Mouse (Mus musculus): ENCODE results near the gene Arsb. TPM values are rescaled to one million over a fixed set of nuclear protein-coding genes. Genes with fewer than 3 reads are reported as not detected.

Gene Arsb
- polyA plus RNA-seq, 1 experiment from 2014 or later, result 7.6 TPM

DNA sequence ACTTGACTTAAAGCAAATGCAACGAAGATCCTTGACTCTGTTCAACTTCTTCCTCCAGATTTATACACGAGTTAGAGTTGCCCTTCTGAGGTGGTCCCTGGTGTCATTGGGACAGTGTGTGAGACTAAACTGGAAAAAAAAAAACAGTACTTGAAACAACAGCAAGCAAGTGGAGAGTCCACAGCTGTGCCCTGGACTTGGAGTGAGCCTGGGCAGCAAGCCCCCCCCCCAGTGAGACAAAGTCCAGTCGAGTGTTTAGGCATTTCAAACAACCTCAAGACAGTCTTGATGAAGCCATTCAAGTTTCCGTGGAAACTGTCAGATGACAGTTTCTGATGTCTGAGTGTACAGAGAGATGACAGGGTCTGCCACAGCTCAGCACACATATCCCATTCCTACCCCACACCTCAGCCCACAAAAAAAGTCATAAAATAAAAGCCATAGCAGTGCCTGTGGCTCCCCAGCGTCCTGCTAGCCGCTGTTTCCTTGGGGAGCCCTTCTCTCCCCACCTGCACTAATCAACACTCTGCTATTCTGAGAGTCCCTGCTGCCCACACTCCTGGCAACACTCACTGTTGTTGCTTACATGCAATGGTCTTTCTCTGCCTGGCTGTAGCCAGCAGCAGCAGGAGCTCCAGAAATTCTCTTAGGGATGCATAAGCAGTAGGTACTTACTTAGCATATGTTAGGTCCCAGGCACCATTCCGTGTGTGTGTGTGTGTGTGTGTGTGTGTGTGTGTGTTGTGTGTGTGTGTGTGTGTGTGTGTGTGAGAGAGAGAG is 159.3 kb downstream of the Arsb start:
- Histone ChIP-seq H3K36me3 (no peaks in the 10 kb centered on the region), H3K4me3 (no peak overlapping the region), H3K27ac (ENCODE audit: poor library complexity, severe bottlenecking) (peak overlapping the region; percentile 24; the same call in 1 of the 2 replicates), H3K9me3 (replicated peaks) (no peaks in the 10 kb centered on the region), H3K27me3 (replicated peaks) (no peaks in the 10 kb centered on the region), H3K4me1 (replicated peaks) (peaks cover 33% of the 10 kb centered on the region), H3K9ac (no peak overlapping the region), H3K4me2 (no peak overlapping the region)
- WGBS, result 35% methylated on average over 7 of the region's 7 CpGs
- no peak for ATAC-seq (ENCODE audit: insufficient number of reproducible peaks, low FRiP score)

DNA sequence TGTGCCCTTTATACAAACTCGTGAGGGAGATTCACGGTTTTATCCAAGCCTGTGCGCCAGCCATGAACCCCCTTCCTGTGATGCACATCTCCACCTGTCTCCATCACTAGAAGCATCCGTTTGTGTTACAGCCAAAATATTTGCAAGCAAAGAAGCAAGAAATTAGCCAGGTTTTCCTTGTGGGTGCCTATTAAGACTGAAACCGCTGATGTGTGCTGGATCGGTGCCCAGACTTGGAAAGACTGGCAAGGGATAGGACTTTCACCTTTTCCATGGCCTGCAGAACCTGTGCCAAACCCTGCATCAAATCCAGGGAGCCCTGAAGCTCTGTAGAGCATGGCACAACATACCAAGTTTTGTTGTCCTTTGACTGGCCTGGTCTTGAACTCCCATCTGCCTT is 165.0 kb downstream of the Arsb start:
- Histone ChIP-seq H3K27ac (ENCODE audit: poor library complexity, severe bottlenecking) (no peak overlapping the region), H3K4me2 (no peak overlapping the region), H3K9me3 (replicated peaks) (no peaks in the 10 kb centered on the region), H3K9ac (no peak overlapping the region), H3K4me1 (replicated peaks) (peaks cover 25% of the 10 kb centered on the region), H3K4me3 (no peak overlapping the region), H3K36me3 (no peaks in the 10 kb centered on the region), H3K27me3 (replicated peaks) (no peaks in the 10 kb centered on the region)
- no peak for ATAC-seq (ENCODE audit: insufficient number of reproducible peaks, low FRiP score)
- 77% methylated on average over 6 of the region's 6 CpGs for WGBS

DNA sequence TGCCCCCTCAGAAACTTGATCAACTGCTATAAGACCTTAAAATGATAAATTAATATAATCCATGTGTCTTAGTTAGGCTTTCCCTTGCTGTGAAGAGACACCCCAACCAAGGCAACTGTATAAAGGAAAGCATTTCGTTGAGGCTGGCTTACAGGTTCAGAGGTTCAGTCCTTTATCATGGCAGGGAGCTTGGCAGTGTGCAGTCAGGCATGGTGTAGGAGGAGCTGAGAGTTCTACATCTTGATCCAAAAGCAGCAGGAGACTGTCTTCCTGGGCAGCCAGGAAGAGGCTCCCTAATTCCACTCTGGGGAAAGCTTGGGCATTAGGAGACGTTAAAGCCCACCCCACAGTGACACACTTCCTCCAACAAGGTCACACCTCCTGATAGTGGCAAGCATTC is 166.7 kb downstream of the Arsb start:
- H3K9me3 ChIP-seq (replicated peaks), result no peaks in the 10 kb centered on the region
- no peak overlapping the region for H3K4me3 ChIP-seq
- H3K4me1 ChIP-seq (replicated peaks), result peaks cover 26% of the 10 kb centered on the region
- H3K36me3 ChIP-seq, result no peaks in the 10 kb centered on the region
- 38% methylated on average over 2 of the region's 2 CpGs for WGBS
- no peak overlapping the region for H3K4me2 ChIP-seq
- no peaks in the 10 kb centered on the region for H3K27me3 ChIP-seq (replicated peaks)
- ATAC-seq (ENCODE audit: insufficient number of reproducible peaks, low FRiP score), result no peak
- H3K27ac ChIP-seq (ENCODE audit: poor library complexity, severe bottlenecking), result no peak overlapping the region
- H3K9ac ChIP-seq, result no peak overlapping the region

DNA sequence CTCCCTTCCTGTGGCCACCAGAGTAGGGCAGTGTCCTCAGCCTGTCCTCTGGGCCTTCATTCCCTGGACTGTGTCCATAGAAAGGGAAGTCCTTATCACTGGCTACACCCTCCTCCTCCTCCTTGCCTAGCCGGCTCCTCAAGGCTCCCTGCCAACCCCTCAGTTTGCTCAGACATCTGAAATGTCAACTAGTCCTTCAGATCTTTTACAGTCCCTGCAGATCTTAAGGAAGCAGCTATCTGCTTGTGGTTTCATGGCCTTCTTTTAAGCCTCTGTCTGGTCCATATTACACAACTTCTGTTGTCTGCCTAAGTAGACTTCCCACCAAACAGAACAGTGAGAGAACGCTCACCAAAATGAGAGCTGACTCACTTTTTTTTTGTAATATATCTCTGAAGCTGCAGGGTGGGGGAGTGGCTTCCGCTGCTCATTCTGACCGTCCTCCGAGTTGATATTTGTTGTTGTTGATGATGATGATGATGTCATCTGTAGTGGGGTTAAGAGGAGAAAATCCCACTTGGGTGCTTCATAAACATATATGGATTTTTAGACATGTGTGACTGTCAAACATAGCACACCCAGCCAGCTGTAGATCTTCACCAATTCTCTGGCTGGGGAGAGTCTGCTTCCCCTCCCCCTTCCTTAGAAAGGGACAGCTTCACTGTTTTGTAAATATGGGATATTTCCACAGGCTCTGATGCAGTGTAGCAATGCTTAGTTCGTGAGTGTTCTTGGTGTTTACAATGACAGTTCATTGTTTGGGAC is 168.1 kb downstream of the Arsb start:
- ATAC-seq (ENCODE audit: insufficient number of reproducible peaks, low FRiP score), result peak; percentile 70; the same call in 1 of the 2 replicates

DNA sequence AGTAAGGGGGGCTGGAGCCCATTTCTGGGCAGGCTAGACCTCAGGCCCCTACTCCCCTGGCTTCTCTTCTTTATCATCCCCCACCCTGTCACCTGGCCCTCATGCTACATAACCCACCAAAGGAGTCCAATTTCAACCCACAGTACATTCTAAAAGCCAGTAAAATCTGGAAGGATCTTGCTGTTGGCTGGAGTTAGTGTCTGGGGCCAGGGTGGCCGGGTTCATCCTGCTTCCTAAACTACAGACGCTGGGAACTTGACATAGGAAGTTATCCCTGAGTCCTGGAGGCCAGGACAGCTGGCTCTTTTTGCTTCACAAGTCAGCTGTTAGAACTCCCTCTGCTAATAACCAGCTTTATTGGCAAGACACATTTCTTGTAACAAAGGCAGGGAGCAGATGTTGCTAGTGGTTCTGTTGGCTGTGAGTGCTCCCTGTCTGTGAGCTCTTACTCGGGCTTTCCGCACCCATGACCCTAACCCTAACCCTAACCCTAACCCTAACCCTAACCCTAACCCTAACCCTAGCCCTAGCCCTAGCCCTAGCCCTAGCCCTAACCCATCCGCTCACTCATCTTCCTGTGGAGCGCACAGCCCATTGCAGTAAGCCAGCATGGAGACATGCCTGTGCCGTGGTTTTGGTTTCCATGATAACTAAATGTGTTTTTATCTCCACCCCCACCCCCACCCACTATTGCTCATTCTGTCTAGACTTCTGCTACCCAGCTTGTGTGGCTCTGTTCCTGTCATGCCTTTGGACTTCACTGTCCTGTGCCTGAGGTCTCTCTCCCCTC is 169.5 kb downstream of the Arsb start:
- Histone ChIP-seq H3K4me1 (replicated peaks) (peaks cover 26% of the 10 kb centered on the region), H3K27ac (ENCODE audit: poor library complexity, severe bottlenecking) (peak overlapping the region; percentile 11; the same call in 1 of the 2 replicates), H3K4me2 (no peak overlapping the region), H3K9me3 (replicated peaks) (no peaks in the 10 kb centered on the region), H3K9ac (no peak overlapping the region), H3K36me3 (no peaks in the 10 kb centered on the region), H3K27me3 (replicated peaks) (no peaks in the 10 kb centered on the region), H3K4me3 (no peak overlapping the region)
- WGBS, result 64% methylated on average over 7 of the region's 7 CpGs
- ATAC-seq (ENCODE audit: insufficient number of reproducible peaks, low FRiP score), result peak; percentile 19; the same call in 1 of the 2 replicates

More for the DNA sequence above, 168.1 kb downstream of the Arsb start:
- WGBS, result 45% methylated on average over 6 of the region's 6 CpGs
- no peak overlapping the region for H3K4me2 ChIP-seq
- no peak overlapping the region for H3K9ac ChIP-seq
- no peaks in the 10 kb centered on the region for H3K9me3 ChIP-seq (replicated peaks)
- H3K4me3 ChIP-seq, result no peak overlapping the region
- H3K27ac ChIP-seq (ENCODE audit: poor library complexity, severe bottlenecking), result no peak overlapping the region
- H3K27me3 ChIP-seq (replicated peaks), result no peaks in the 10 kb centered on the region
- peaks cover 26% of the 10 kb centered on the region for H3K4me1 ChIP-seq (replicated peaks)
- no peaks in the 10 kb centered on the region for H3K36me3 ChIP-seq

DNA sequence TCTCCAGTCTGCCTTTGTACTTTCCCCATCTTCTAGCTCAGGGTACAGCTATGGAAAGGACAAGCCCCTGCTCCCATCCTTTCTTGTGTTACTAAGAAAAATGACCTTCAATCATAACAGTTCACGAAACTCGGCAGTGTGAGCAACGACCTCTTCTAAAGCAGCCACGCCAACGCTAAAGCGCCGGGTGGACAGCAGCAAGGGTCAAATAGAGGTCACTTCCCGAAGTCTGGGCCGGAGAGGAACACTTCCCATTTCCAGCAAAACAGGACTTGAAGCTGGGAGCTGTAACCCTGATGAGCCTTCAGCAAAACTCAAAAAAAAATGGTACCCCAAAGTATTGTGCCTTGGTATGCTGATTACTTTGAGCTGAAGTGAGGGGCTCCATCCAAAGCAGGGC is 179.6 kb downstream of the Arsb start:
- Histone ChIP-seq H3K27ac (ENCODE audit: poor library complexity, severe bottlenecking) (peak overlapping the region; percentile 65), H3K27me3 (replicated peaks) (no peaks in the 10 kb centered on the region), H3K9ac (no peak overlapping the region), H3K9me3 (replicated peaks) (no peaks in the 10 kb centered on the region), H3K36me3 (no peaks in the 10 kb centered on the region), H3K4me2 (peak overlapping the region; percentile 20), H3K4me3 (no peak overlapping the region), H3K4me1 (replicated peaks) (peaks cover 25% of the 10 kb centered on the region)
- ATAC-seq (ENCODE audit: insufficient number of reproducible peaks, low FRiP score), result no peak; the same call in 1 of the 2 replicates
- WGBS, result 7% methylated on average over 9 of the region's 9 CpGs

DNA sequence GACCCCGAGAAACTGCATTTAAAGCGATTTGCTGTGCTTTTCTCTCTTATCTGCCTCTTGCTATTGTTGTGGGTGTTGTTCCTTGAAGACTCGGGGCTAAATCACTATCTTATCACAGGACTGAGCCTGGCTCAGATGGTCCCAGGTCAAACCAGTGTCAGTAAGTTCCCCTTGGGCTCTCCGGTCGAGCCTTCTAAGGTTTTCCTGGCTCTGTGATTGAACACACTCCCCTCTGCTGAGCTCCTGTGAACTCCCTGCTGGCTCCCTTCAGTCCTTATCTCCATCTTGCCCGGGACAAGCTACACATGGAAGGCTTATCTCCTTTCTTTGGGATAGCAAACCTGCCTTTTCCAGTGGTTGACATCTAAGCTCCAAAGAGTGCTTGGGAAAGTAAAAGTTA is 180.1 kb downstream of the Arsb start:
- no peaks in the 10 kb centered on the region for H3K36me3 ChIP-seq
- H3K4me2 ChIP-seq, result peak overlapping the region; percentile 20
- no peaks in the 10 kb centered on the region for H3K9me3 ChIP-seq (replicated peaks)
- H3K27ac ChIP-seq (ENCODE audit: poor library complexity, severe bottlenecking), result peak overlapping the region; percentile 65
- H3K4me1 ChIP-seq (replicated peaks), result peaks cover 25% of the 10 kb centered on the region
- no peaks in the 10 kb centered on the region for H3K27me3 ChIP-seq (replicated peaks)
- 0 out of 2 replicates have a peak, but pooled peaks have one; percentile 15 for ATAC-seq (ENCODE audit: insufficient number of reproducible peaks, low FRiP score)
- no peak overlapping the region for H3K4me3 ChIP-seq
- WGBS, result 5% methylated on average over 6 of the region's 6 CpGs
- no peak overlapping the region for H3K9ac ChIP-seq

DNA sequence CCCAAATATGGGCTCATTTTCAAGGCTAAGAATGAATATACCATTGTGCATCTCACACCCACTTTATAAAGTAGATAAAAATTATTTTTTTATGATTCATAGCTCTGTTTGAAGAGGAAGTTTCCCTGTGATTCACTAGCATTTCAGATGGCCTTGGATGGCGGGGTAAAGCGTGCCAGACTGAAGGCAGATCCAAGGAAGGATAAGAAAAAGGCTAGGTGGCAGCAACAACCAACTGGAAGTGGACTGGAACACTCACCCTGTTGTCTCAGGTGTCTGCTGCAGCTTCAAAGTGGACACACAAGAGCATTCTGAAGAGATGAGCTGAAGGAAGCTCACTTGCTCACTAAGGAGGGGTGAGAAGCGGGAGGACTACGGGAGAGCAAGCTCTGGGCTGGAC is 181.0 kb downstream of the Arsb start:
- Histone ChIP-seq H3K36me3 (no peaks in the 10 kb centered on the region), H3K9ac (no peak overlapping the region), H3K27ac (ENCODE audit: poor library complexity, severe bottlenecking) (no peak overlapping the region), H3K9me3 (replicated peaks) (no peaks in the 10 kb centered on the region), H3K4me1 (replicated peaks) (peaks cover 25% of the 10 kb centered on the region), H3K4me3 (no peak overlapping the region), H3K27me3 (replicated peaks) (no peaks in the 10 kb centered on the region), H3K4me2 (no peak overlapping the region)
- ATAC-seq (ENCODE audit: insufficient number of reproducible peaks, low FRiP score), result no peak
- WGBS, result 65% methylated on average over 4 of the region's 4 CpGs

DNA sequence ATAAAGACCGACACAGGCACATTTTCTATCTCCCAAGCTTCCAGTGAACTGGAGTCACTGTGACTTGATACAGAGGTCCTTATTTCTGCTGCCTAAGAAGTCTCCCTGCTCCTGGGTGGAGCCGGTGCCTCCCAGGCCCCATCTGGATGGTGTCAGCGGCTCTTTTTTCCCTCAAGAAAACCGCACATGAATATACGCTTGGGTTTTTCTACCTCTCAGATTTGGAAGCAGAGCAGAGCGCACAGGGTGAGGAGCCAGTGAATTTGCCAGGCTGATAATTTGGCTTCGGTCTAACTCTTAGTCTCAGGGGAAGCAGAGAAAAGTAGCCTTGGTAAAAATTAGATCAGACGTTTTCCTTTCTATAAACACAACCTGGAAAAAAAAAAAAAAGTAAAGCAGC is 186.5 kb downstream of the Arsb start:
- Histone ChIP-seq H3K4me3 (no peak overlapping the region), H3K4me2 (no peak overlapping the region), H3K27me3 (replicated peaks) (no peaks in the 10 kb centered on the region), H3K36me3 (no peaks in the 10 kb centered on the region), H3K4me1 (replicated peaks) (no peaks in the 10 kb centered on the region), H3K9ac (no peak overlapping the region), H3K9me3 (replicated peaks) (no peaks in the 10 kb centered on the region), H3K27ac (ENCODE audit: poor library complexity, severe bottlenecking) (no peak overlapping the region)
- no peak for ATAC-seq (ENCODE audit: insufficient number of reproducible peaks, low FRiP score)
- whole genome bisulfite sequencing, result 63% methylated on average over 8 of the region's 8 CpGs

DNA sequence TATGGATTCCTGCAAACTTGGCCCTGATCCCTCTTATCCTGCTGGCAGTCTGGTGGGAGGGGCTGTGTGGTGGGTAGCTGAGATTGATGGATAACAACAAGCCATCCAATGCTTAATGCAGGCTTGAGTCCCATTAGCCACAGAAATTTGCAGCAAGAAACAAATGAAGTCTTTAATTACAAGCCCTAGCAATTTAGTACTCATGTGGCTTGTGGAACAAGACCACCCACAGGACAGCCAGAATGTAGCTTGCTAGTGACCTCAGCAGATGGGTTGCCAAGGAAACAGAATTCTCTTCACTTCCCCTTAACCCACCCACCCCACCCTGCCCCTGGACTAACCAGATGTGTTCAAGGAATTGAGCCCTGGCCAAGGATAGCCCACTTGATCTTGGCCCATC is 194.8 kb downstream of the Arsb start:
- H3K4me1 ChIP-seq (replicated peaks), result no peaks in the 10 kb centered on the region
- no peaks in the 10 kb centered on the region for H3K9me3 ChIP-seq (replicated peaks)
- no peaks in the 10 kb centered on the region for H3K36me3 ChIP-seq
- H3K9ac ChIP-seq, result no peak overlapping the region
- no peak for ATAC-seq (ENCODE audit: insufficient number of reproducible peaks, low FRiP score)
- H3K4me3 ChIP-seq, result no peak overlapping the region
- H3K4me2 ChIP-seq, result no peak overlapping the region
- no peak overlapping the region for H3K27ac ChIP-seq (ENCODE audit: poor library complexity, severe bottlenecking)
- no peaks in the 10 kb centered on the region for H3K27me3 ChIP-seq (replicated peaks)

DNA sequence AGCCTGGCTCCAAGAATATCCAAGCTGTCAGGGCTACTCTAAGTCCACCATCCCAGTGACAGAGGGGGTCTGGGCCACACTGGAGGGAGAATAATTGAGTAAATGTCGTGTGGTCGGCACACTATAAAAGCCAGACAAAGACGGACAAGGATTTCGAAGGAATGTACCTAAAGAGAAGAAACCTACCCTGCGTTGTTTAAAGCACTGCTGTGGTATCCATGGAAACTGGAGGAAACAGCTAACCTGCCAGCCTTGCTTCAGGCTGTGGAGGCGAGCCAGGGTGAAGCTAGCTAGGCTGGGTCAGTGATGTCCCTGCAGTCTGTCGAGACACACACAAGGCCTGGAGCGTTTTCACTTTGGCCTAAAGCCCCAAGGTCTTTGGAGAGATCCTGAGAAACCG is 195.7 kb downstream of the Arsb start:
- ATAC-seq (ENCODE audit: insufficient number of reproducible peaks, low FRiP score), result no peak
- 66% methylated on average over 9 of the region's 9 CpGs for WGBS
- Histone ChIP-seq H3K27ac (ENCODE audit: poor library complexity, severe bottlenecking) (no peak overlapping the region), H3K9ac (no peak overlapping the region), H3K4me2 (no peak overlapping the region), H3K27me3 (replicated peaks) (no peaks in the 10 kb centered on the region), H3K36me3 (no peaks in the 10 kb centered on the region), H3K9me3 (replicated peaks) (no peaks in the 10 kb centered on the region), H3K4me3 (no peak overlapping the region), H3K4me1 (replicated peaks) (no peaks in the 10 kb centered on the region)

All from heart, embryonic 12.5 days (tissue).